Mouse (Mus musculus) bone marrow, adult 2 months (tissue): ENCODE results near the gene 4930447C04Rik.

Source experiments
- CTCF ChIP-seq: fragments of 200-500 bp; IDR thresholded peaks from 2 replicates; pipeline ENCODE4 v1.5.1; 2011; ENCODE audit warnings: low read length, control low read depth; ENCODE audit not compliant: control insufficient read depth, insufficient read depth
- POLR2A ChIP-seq: fragments of 200-500 bp; IDR thresholded peaks from 2 replicates; pipeline ENCODE4 v1.6.1; 2011; ENCODE audit warnings: low read depth, mild to moderate bottlenecking, control low read depth, low read length, borderline replicate concordance; ENCODE audit not compliant: control insufficient read depth

DNA sequence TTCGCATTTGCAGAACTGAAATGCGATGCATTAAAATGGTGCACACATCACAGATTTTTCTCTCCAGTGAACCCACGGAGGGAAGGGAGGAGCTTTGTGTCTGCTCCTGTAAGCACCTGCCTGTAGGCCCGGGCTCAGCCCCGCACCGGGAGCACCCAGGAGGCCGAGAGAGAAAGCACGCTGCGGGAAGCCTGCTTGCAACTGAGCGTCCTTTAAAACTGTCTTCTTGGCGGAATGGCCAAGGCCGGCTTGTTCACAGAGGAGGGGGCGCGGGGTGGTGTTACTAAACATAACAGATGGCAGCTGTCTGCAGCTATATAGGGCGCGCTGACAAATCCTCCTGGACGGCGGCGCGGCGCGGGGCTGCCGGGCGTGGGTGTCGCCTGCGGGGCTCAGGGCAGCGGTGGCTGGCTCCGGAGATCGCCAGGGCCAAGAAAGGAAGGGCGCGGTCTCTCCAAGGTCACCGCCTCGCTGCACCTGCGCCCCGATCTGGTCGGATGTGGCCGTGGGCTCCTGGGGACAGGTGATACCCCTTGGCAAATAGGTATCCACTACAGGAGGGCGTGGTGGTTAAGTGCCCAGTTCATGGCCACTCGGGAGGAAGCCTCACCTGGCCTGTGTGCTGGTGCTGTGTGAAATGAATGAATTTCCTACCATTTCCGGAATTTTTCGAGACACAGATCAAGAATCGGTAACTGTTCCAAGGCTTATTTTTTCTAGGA lies 108.7 kb downstream of the 4930447C04Rik start:
- TF ChIP-seq POLR2A (no peak), CTCF (no peak)
